In genomic region chr3:53871596-53871995, GRCm38 (mm10) we compare ENCODE assay signal across 25 mouse cellular contexts. TPM values are rescaled to one million over a fixed set of nuclear protein-coding genes. Genes with fewer than 3 reads are reported as not detected.
"Had no signal": no experiment of that assay in that cellular context is flagged by ENCODE, and none has a peak within 500 bp of the region (broad histone marks: within the 10 kb centered on the region; RNA-seq: fewer than 3 reads in every experiment).

No protein-coding gene starts in this region.

- H3K9me3 ChIP-seq: neural tube, embryonic 12.5 days; neural tube, embryonic 13.5 days; neural tube, embryonic 15.5 days; stomach, embryonic 15.5 days had no signal

- DNase-seq: retina, postnatal 1 day; right cerebral cortex, adult 18-20 months; right cerebral cortex, postnatal 14 days; right cerebral cortex, postnatal 25 days; spleen, adult 18-20 months; thymus, adult 18-20 months; thymus, adult 2 months; thymus, postnatal 14 days; thymus, postnatal 25 days; thymus, postnatal 36 days; thymus, postnatal 4 days had no signal

- H3K4me2 ChIP-seq: neural tube, embryonic 12.5 days; neural tube, embryonic 13.5 days; neural tube, embryonic 15.5 days; stomach, embryonic 15.5 days had no signal

- H3K9ac ChIP-seq: neural tube, embryonic 12.5 days; neural tube, embryonic 13.5 days; neural tube, embryonic 15.5 days; stomach, embryonic 15.5 days had no signal

- H3K27ac ChIP-seq: neural tube, embryonic 12.5 days; neural tube, embryonic 13.5 days; neural tube, embryonic 15.5 days; stomach, embryonic 15.5 days; stomach, postnatal 0 days had no signal

- H3K36me3 ChIP-seq: neural tube, embryonic 12.5 days; neural tube, embryonic 13.5 days; neural tube, embryonic 15.5 days; stomach, embryonic 15.5 days had no signal

- H3K27me3 ChIP-seq: neural tube, embryonic 12.5 days; neural tube, embryonic 13.5 days; neural tube, embryonic 15.5 days; stomach, embryonic 15.5 days had no signal

- H3K4me1 ChIP-seq: neural tube, embryonic 12.5 days; neural tube, embryonic 13.5 days; neural tube, embryonic 15.5 days; stomach, embryonic 15.5 days had no signal

- H3K4me3 ChIP-seq: neural tube, embryonic 12.5 days; neural tube, embryonic 13.5 days; neural tube, embryonic 15.5 days; stomach, embryonic 15.5 days had no signal

RNA-seq across cellular contexts. Expression of gene Gm10985, which starts 26.7 kb away (rescaled TPM):
- total RNA-seq: neutrophil, adult 5-6 weeks had no signal
- polyA plus RNA-seq: neural tube, embryonic 12.5 days; neural tube, embryonic 13.5 days; neural tube, embryonic 14.5 days; neural tube, embryonic 15.5 days; small intestine, adult 2 months; spleen, adult 2 months; stomach, embryonic 14.5 days; stomach, embryonic 15.5 days; stomach, embryonic 16.5 days; stomach, postnatal 0 days; testis, adult 2 months; thymus, adult 2 months; thymus, postnatal 0 days; urinary bladder, adult 2 months had no signal
